Mouse (Mus musculus) forebrain, postnatal 0 days (tissue): ENCODE measurements at regions not wholly inside any gene's neighbourhood (a gene's known extent, or its start where the extent isn't known, plus 50 kb on each side); places are given as distances from the start of the nearest gene placed in this dataset.
A peak's percentile ranks its signal among the peaks of the same experiment; 100 is the strongest.

Source experiments
- ATAC-seq: fragments of 200-750 bp; cut with Nextera tagmentation; 2 replicates; pipeline ENCODE4 v1.8.0; 2017; ENCODE audit warnings: mild to moderate bottlenecking, moderate library complexity
- DNase-seq: peaks from one replicate; pipeline ENCODE4 v3.0.0-alpha.2; 2015
- H3K27ac ChIP-seq: fragments of 300-500 bp; sonication (generic); 2 replicates; pipeline ENCODE4 v1.5.1; 2014; ENCODE audit warnings: low read depth, mild to moderate bottlenecking, antibody characterized with exemption, low read length, moderate library complexity, mixed read lengths
- H3K27me3 ChIP-seq: fragments of 300-500 bp; sonication (generic); 2 replicates; pipeline ENCODE4 v1.6.1; 2014; ENCODE audit warnings: mild to moderate bottlenecking, low read length, mixed read lengths; ENCODE audit not compliant: insufficient read depth
- H3K36me3 ChIP-seq: fragments of 300-500 bp; sonication (generic); 2 replicates; pipeline ENCODE4 v1.6.1; 2014; ENCODE audit warnings: mild to moderate bottlenecking, moderate library complexity; ENCODE audit not compliant: insufficient read depth
- H3K4me1 ChIP-seq: fragments of 300-500 bp; sonication (generic); 2 replicates; pipeline ENCODE4 v1.6.1; 2014; ENCODE audit warnings: antibody characterized with exemption; ENCODE audit not compliant: insufficient read depth
- H3K4me2 ChIP-seq: fragments of 300-500 bp; sonication (generic); 2 replicates; pipeline ENCODE4 v1.6.1; 2014; ENCODE audit warnings: low read depth, mild to moderate bottlenecking, moderate library complexity
- H3K4me3 ChIP-seq: fragments of 300-500 bp; sonication (generic); 2 replicates; pipeline ENCODE4 v1.5.1; 2014; ENCODE audit warnings: low read depth, low read length, mixed read lengths
- H3K9ac ChIP-seq: fragments of 300-500 bp; sonication (generic); 2 replicates; pipeline ENCODE4 v1.6.1; 2014; ENCODE audit warnings: mild to moderate bottlenecking
- H3K9me3 ChIP-seq: fragments of 300-500 bp; sonication (generic); 2 replicates; pipeline ENCODE4 v1.6.1; 2016; ENCODE audit warnings: low read length
- CTCF ChIP-seq: sonication (generic); IDR thresholded peaks from 2 replicates; pipeline ENCODE4 v1.5.1; 2016; ENCODE audit warnings: antibody characterized with exemption, control low read depth, low read depth
- WGBS: fragments of 180-500 bp; shearing (Covaris S2); extraction: QIAGEN DNeasy Blood & Tissue Kit; methylation state at CpG from one replicate; pipeline ENCODE4 v1.1.7; 2014; 5-methylcytosine and 5-hydroxymethylcytosine counted together

DNA sequence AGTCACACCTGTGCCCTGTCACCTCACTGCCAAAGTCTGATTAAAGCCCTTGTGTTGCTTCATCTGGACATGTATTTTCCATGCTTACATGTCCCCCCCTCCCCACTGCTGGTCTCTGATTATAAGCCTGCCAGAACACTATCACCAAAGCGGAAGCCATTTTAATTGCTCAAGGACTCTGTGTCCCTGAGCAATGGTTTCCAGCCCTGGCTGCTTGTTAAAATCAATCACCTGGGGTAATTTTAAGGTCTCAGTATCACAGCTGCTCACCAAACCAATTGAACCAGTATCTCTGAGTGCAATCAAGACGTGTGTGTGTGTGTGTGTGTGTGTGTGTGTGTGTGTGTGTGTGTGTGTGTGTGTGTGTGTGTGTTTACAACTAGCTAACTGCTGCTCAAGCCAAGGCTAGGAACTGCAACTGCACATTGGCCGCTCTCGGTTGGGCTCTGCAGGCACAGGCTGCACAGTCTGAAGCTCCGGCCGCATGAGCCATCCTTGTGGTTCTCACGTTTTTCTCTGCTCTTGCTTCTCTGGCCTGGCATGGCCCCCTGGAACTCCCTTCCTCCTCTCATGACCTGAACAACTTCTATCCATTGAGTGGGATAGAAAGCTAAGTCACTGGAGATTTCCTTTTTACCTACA, 96.3 kb upstream of the Arntl start:
- H3K4me1 ChIP-seq: no peaks in the 10 kb centered on the region
- H3K4me2 ChIP-seq: no peak overlapping the region
- 75% methylated on average over 7 of the region's 7 CpGs for WGBS
- no peak overlapping the region for H3K9ac ChIP-seq
- TF ChIP-seq CTCF: no peak
- no peak overlapping the region for H3K27ac ChIP-seq
- DNase-seq (no peak), ATAC-seq (no peak)
- no peaks in the 10 kb centered on the region for H3K9me3 ChIP-seq
- no peak overlapping the region for H3K4me3 ChIP-seq
- no peaks in the 10 kb centered on the region for H3K27me3 ChIP-seq
- no peaks in the 10 kb centered on the region for H3K36me3 ChIP-seq

DNA sequence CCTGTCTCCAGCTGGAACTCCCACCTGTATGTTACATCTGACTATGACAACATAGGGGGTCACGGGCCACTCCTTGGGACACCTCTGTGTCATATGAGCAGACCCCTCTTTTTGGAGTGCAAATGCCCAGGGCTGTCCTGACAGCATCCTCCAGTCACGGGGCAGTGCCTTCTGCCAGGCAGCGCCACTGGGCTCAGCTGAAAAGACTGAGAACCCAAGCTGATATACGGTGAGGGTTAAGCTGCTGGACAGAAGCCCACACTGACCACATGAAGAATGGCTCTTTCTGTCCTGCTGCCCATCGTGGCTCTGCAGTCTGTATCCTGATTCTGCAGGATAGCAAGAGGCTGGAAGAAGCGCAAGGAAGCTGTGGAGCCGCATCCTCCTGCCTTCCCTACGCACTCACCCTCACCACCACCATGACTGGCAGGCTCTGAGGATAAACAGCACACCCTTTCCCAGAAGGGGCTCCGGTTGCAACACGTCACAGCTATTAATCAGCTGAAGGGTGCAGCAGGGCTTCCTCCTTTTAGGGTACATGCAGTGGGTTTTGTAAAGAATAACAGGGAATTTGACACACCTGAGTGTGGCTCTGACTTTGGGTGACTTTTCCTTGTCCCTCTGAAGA, 93.9 kb upstream of the Arntl start:
- 77% methylated on average over 10 of the region's 10 CpGs for WGBS
- Histone ChIP-seq H3K4me3 (no peak overlapping the region), H3K27me3 (no peaks in the 10 kb centered on the region), H3K4me1 (no peaks in the 10 kb centered on the region), H3K9ac (no peak overlapping the region), H3K27ac (no peak overlapping the region), H3K9me3 (no peaks in the 10 kb centered on the region), H3K36me3 (no peaks in the 10 kb centered on the region), H3K4me2 (no peak overlapping the region)
- no peak for TF ChIP-seq CTCF
- DNase-seq (no peak), ATAC-seq (no peak)

DNA sequence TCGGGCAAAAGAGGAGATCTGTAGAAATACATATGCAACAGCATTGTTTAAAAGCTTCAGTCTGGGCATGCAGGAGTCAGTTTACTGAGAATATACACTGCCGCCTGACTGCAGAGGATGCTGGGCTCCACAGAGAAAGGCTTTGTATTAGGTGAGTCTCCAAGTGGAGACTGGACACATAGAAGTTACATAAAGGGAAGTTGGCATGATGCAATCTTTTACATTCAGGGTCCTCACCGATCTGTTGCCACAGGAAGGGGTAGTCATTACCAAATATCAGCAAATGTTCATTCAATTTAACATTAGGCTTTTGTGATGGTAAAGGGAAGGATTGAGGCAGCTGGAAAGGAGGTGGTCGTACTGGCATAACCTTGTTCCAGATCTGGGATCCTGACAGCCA, 89.7 kb upstream of the Arntl start:
- no peak overlapping the region for H3K4me3 ChIP-seq
- H3K9ac ChIP-seq: no peak overlapping the region
- no peak overlapping the region for H3K27ac ChIP-seq
- no peaks in the 10 kb centered on the region for H3K4me1 ChIP-seq
- 76% methylated on average over 4 of the region's 4 CpGs for WGBS
- DNase-seq (no peak), ATAC-seq (no peak)
- H3K36me3 ChIP-seq: no peaks in the 10 kb centered on the region
- TF ChIP-seq CTCF: no peak
- H3K4me2 ChIP-seq: no peak overlapping the region
- H3K9me3 ChIP-seq: no peaks in the 10 kb centered on the region
- H3K27me3 ChIP-seq: no peaks in the 10 kb centered on the region

DNA sequence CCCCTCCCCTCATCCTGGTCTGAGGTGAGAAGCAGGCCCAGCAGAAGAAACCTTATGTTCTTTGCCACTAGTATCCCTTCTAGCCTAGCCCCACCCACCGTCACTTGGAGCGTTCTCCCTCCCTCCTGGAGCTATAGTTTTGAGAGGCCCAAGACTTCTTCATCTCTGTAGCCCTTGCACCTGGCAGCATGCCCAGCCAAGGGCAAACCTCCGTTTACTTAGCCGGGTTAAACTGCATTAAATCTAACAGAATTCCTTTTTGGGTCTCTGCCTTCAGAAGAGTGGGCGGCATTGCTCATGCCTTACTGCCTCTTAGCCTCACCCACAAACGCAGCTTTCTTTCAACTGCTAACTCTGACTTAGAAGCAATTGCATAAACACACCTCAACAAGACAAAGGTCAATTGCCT, 85.3 kb upstream of the Arntl start:
- H3K4me3 ChIP-seq: no peak overlapping the region
- no peak for TF ChIP-seq CTCF

DNA sequence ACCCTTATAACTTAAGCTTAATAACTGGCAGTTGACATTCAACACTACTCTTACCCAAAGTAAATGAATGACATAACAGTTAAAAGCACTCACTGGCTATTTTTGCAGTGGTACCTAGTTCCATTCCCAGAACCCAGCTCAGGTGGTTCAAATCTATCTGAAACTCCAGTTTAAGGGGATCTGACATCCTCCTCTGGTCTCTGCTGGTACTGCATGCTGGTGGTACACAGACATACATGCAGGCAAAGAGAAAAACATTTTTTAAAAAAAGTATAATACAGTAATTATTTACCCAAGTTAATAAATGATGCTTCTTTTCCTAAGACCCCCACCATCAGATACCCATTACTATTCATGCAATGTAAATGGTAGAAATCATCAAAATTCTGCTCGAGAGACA, 81.3 kb upstream of the Arntl start:
- ATAC-seq: no peak
- no peaks in the 10 kb centered on the region for H3K9me3 ChIP-seq
- H3K36me3 ChIP-seq: no peaks in the 10 kb centered on the region
- WGBS: 40% methylated on average over 1 of the region's 1 CpGs
- H3K9ac ChIP-seq: no peak overlapping the region
- no peak overlapping the region for H3K4me2 ChIP-seq
- no peak for DNase-seq
- H3K4me1 ChIP-seq: no peaks in the 10 kb centered on the region
- H3K27me3 ChIP-seq: no peaks in the 10 kb centered on the region
- peak; percentile 32 for TF ChIP-seq CTCF
- H3K4me3 ChIP-seq: no peak overlapping the region
- H3K27ac ChIP-seq: no peak overlapping the region

More for the DNA sequence above, 85.3 kb upstream of the Arntl start:
- WGBS: 40% methylated on average over 6 of the region's 6 CpGs
- H3K36me3 ChIP-seq: no peaks in the 10 kb centered on the region
- DNase-seq: no peak
- H3K9ac ChIP-seq: no peak overlapping the region
- no peaks in the 10 kb centered on the region for H3K27me3 ChIP-seq
- H3K27ac ChIP-seq: no peak overlapping the region
- H3K9me3 ChIP-seq: no peaks in the 10 kb centered on the region
- H3K4me2 ChIP-seq: no peak overlapping the region
- ATAC-seq: no peak
- H3K4me1 ChIP-seq: no peaks in the 10 kb centered on the region

DNA sequence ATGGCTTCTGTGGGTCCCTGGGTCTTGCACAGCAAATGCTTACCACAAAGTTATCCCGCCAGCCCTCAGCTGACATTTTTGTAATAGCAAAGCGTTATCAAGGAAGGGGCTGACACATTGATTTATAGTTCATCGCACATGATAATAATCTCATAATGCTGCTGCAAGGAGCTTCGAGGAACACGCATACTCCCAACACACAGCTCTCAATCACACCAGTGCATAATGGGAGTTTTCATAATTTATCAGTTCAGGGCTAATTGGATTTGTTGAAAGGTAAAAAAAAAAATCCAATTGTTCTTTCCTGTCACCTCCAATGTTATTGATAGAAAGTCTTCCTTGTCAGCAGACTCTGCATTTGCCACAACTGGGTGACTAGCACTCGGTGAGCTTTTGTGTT, 76.7 kb upstream of the Arntl start:
- Histone ChIP-seq H3K4me2 (no peak overlapping the region), H3K4me1 (no peaks in the 10 kb centered on the region), H3K9me3 (no peaks in the 10 kb centered on the region), H3K27me3 (no peaks in the 10 kb centered on the region), H3K9ac (no peak overlapping the region), H3K4me3 (no peak overlapping the region), H3K27ac (no peak overlapping the region), H3K36me3 (no peaks in the 10 kb centered on the region)
- no peak for DNase-seq
- WGBS: 46% methylated on average over 6 of the region's 6 CpGs
- no peak for TF ChIP-seq CTCF
- peak; percentile 63; the same call in 1 of the 2 replicates for ATAC-seq

DNA sequence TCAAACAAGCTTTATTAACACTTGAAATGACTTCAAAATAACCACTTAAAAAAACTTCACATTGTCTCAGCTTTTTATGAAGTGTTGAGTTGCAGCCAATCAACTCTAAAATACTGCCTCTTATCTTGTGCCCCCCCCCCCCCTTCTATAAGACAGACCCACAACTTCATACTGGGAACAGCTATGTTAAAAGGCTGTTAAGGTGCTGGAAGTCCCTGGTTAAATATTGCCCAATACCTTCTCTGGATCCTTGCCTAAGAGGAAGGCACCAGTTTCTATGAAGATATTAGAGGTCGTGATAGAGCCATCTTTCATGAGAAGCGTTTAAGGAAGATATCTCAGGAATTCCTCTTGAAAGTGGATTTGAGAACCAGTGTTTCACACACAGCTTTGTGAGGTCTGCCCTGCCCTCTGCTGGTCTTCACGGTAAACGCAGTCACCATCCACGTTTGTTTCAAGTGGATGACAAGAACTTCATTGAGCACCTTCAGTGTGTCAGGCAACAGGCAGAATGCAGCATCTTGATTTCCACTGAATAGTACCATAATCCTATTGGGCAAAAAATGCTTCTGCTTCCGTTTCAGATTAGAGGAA, 75.2 kb upstream of the Arntl start:
- Histone ChIP-seq H3K36me3 (no peaks in the 10 kb centered on the region), H3K27ac (no peak overlapping the region), H3K4me3 (no peak overlapping the region), H3K9me3 (no peaks in the 10 kb centered on the region), H3K27me3 (no peaks in the 10 kb centered on the region), H3K9ac (no peak overlapping the region), H3K4me2 (no peak overlapping the region), H3K4me1 (no peaks in the 10 kb centered on the region)
- ATAC-seq: peak; percentile 69; the same call in 1 of the 2 replicates
- peak; percentile 91 for DNase-seq
- WGBS: 2% methylated on average over 6 of the region's 6 CpGs
- peak; percentile 96 for TF ChIP-seq CTCF
